Mouse (Mus musculus) megakaryocyte, embryonic 14.5 days (primary cell): Measurements from ENCODE around the gene Phf23. TPM values are rescaled to one million over a fixed set of nuclear protein-coding genes. Genes with fewer than 3 reads are reported as not detected.

Source experiments
- H3K27me3 ChIP-seq: replicated peaks from 2 replicates; pipeline ENCODE3; 2012; ENCODE audit warnings: inconsistent platforms
- H3K36me3 ChIP-seq: replicated peaks from 2 replicates; pipeline ENCODE3; 2012; ENCODE audit warnings: low read length, inconsistent platforms, mixed read lengths
- H3K4me1 ChIP-seq: 2 replicates; pipeline ENCODE4 v1.6.1; 2012; ENCODE audit warnings: inconsistent platforms
- H3K4me3 ChIP-seq: replicated peaks from 2 replicates; pipeline ENCODE3; 2012; ENCODE audit warnings: moderate library complexity, mild to moderate bottlenecking, inconsistent platforms
- H3K9me3 ChIP-seq: 2 replicates; pipeline ENCODE4 v1.6.1; 2012; ENCODE audit warnings: inconsistent platforms
- FLI1 ChIP-seq: IDR thresholded peaks from 2 replicates; pipeline ENCODE4 v1.6.1; 2012; ENCODE audit warnings: low read length, inconsistent platforms, mixed read lengths
- GATA1 ChIP-seq: IDR thresholded peaks from 3 replicates; pipeline ENCODE4 v1.6.1; 2012; ENCODE audit warnings: mixed read lengths, low read length, inconsistent platforms, borderline replicate concordance
- polyA plus RNA-seq: library from polyadenylated mRNA; stranded (reverse); fragments of >175 nt; gene quantifications from 2 replicates; pipeline ENCODE4 v1.2.3, GENCODE M21; 2012; ENCODE audit warnings: low replicate concordance; ENCODE audit not compliant: insufficient read depth

The Phf23 gene
- polyA plus RNA-seq, 1 experiment: 85.6 TPM

- Histone ChIP-seq H3K27me3 (no peaks in the 10 kb centered on the region), H3K9me3 (no peaks in the 10 kb centered on the region), H3K4me3 (no peak overlapping the region), H3K4me1 (peaks cover 40% of the 10 kb centered on the region), H3K36me3 (peaks cover 41% of the 10 kb centered on the region)
- no peak for TF ChIP-seq GATA1
- TF ChIP-seq FLI1: no peak
Observed at GRCm38 (mm10) chr11:70029829-70030550, 34.4 kb downstream of the Phf23 start.

GRCm38 (mm10) chr11:70030651-70031320 lies 35.2 kb downstream of the Phf23 start:
- no peak for TF ChIP-seq GATA1
- TF ChIP-seq FLI1: no peak
- Histone ChIP-seq H3K27me3 (no peaks in the 10 kb centered on the region), H3K4me3 (no peak overlapping the region), H3K9me3 (no peaks in the 10 kb centered on the region), H3K4me1 (peaks cover 41% of the 10 kb centered on the region), H3K36me3 (peaks cover 41% of the 10 kb centered on the region)

- TF ChIP-seq GATA1: no peak
- TF ChIP-seq FLI1: no peak
- no peak overlapping the region for H3K4me3 ChIP-seq
- H3K36me3 ChIP-seq: peaks cover 41% of the 10 kb centered on the region
- no peaks in the 10 kb centered on the region for H3K9me3 ChIP-seq
- peaks cover 40% of the 10 kb centered on the region for H3K4me1 ChIP-seq
- H3K27me3 ChIP-seq: no peaks in the 10 kb centered on the region
Observed at GRCm38 (mm10) chr11:70031321-70031670, 35.7 kb downstream of the Phf23 start.

GRCm38 (mm10) chr11:70038174-70038573 lies 42.6 kb downstream of the Phf23 start:
- H3K36me3 ChIP-seq: peaks cover 66% of the 10 kb centered on the region
- peaks cover 13% of the 10 kb centered on the region for H3K4me1 ChIP-seq
- TF ChIP-seq GATA1: no peak
- TF ChIP-seq FLI1: no peak
- no peaks in the 10 kb centered on the region for H3K27me3 ChIP-seq
- no peak overlapping the region for H3K4me3 ChIP-seq
- no peaks in the 10 kb centered on the region for H3K9me3 ChIP-seq

- no peaks in the 10 kb centered on the region for H3K9me3 ChIP-seq
- peaks cover 13% of the 10 kb centered on the region for H3K4me1 ChIP-seq
- no peak overlapping the region for H3K4me3 ChIP-seq
- no peak for TF ChIP-seq FLI1
- no peak for TF ChIP-seq GATA1
- H3K27me3 ChIP-seq: no peaks in the 10 kb centered on the region
- peaks cover 70% of the 10 kb centered on the region for H3K36me3 ChIP-seq
Observed at GRCm38 (mm10) chr11:70039631-70040030, 44.1 kb downstream of the Phf23 start.

- H3K4me3 ChIP-seq: no peak overlapping the region
- no peaks in the 10 kb centered on the region for H3K9me3 ChIP-seq
- H3K27me3 ChIP-seq: no peaks in the 10 kb centered on the region
- H3K36me3 ChIP-seq: peaks cover 73% of the 10 kb centered on the region
- no peak for TF ChIP-seq FLI1
- TF ChIP-seq GATA1: no peak
- H3K4me1 ChIP-seq: peaks cover 13% of the 10 kb centered on the region
Observed at GRCm38 (mm10) chr11:70040184-70040583, 44.6 kb downstream of the Phf23 start.

GRCm38 (mm10) chr11:70042309-70043085 lies 46.9 kb downstream of the Phf23 start:
- no peak for TF ChIP-seq GATA1
- TF ChIP-seq FLI1: no peak

GRCm38 (mm10) chr11:70043665-70044064 lies 48.1 kb downstream of the Phf23 start:
- TF ChIP-seq FLI1: no peak
- no peak for TF ChIP-seq GATA1
- H3K27me3 ChIP-seq: no peaks in the 10 kb centered on the region

More at GRCm38 (mm10) chr11:70042309-70043085, 46.9 kb downstream of the Phf23 start:
- Histone ChIP-seq H3K4me3 (no peak overlapping the region), H3K4me1 (peaks cover 12% of the 10 kb centered on the region), H3K9me3 (no peaks in the 10 kb centered on the region), H3K27me3 (no peaks in the 10 kb centered on the region), H3K36me3 (peaks cover 73% of the 10 kb centered on the region)

GRCm38 (mm10) chr11:70045435-70045834 lies 49.9 kb downstream of the Phf23 start:
- Histone ChIP-seq H3K9me3 (no peaks in the 10 kb centered on the region), H3K4me3 (no peak overlapping the region), H3K36me3 (peaks cover 48% of the 10 kb centered on the region), H3K27me3 (peaks cover 9% of the 10 kb centered on the region), H3K4me1 (peaks cover 4% of the 10 kb centered on the region)
- TF ChIP-seq FLI1 (no peak), GATA1 (no peak)

More at GRCm38 (mm10) chr11:70043665-70044064, 48.1 kb downstream of the Phf23 start:
- Histone ChIP-seq H3K4me3 (no peak overlapping the region), H3K36me3 (peaks cover 64% of the 10 kb centered on the region), H3K4me1 (peaks cover 4% of the 10 kb centered on the region), H3K9me3 (no peaks in the 10 kb centered on the region)
